Mouse (Mus musculus) bone marrow macrophage, adult 2 months (primary cell): ENCODE measurements around the gene Slc3a1.

Experiments used
- CTCF ChIP-seq: IDR thresholded peaks from 2 replicates; pipeline ENCODE4 v1.5.1; 2012; ENCODE audit warnings: low read depth, mild to moderate bottlenecking, low read length, moderate library complexity
- POLR2A ChIP-seq: IDR thresholded peaks from 2 replicates; pipeline ENCODE4 v1.6.1; 2012; ENCODE audit warnings: mild to moderate bottlenecking, low read depth, low read length, borderline replicate concordance

DNA sequence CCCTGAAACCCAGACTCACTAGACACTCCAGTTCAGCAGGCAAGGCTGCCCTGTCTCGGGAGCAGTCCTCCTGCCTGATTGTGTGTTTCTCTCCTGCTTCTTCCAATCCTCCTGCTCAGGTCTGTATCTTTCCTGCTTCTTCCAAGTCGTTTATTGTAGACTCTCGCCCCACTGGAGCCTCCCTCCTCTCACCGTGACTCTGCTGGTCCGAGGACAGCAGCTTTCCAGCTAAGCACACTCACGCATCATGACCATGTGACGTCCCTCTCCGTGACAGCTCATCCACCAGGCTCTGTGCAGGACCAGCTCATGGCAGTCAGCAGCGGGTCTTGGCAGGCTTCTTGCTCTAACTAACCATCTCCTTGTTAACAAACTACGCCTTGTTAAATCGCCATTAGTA lies 5.9 kb downstream of the Slc3a1 start:
- TF ChIP-seq CTCF (no peak), POLR2A (no peak)
